In genomic region chr15:36872566-36872965, GRCm38 (mm10) we compare ENCODE assay signal across 13 mouse cellular contexts.
DNase-seq lines count a peak whose midpoint lies in the region; ATAC-seq and TF ChIP-seq lines count a peak whose summit lies in the region.
"Had no signal": no experiment of that assay in that cellular context is flagged by ENCODE, and none has a peak within 500 bp of the region (broad histone marks: within the 10 kb centered on the region; RNA-seq: fewer than 3 reads in every experiment).

No protein-coding gene starts in this region.

- no peak for TF ChIP-seq EP300 in heart, adult 2 months (IDR thresholded peaks at IDR 0.05; ENCODE audit: insufficient read depth, low read depth, low read length)

- ATAC-seq in heart, embryonic 16.5 days (replicated peaks; ENCODE audit: extremely low read depth, insufficient read depth, low FRiP score): no peak
- no peak for ATAC-seq in midbrain, embryonic 14.5 days (ENCODE audit: low FRiP score, low TSS enrichment)

- intact Hi-C loops in heart, adult 2 months (cut with DNase I): loop anchor here (5.0 kb wide), 1 partner anchor 65 kb away; no protein-coding TSS in a partner anchor
- intact Hi-C loops in heart, postnatal 14 days (cut with DNase I): no loop called here

- H3K9ac ChIP-seq in heart, adult 2 months (ENCODE audit: low read depth, low read length): no peak overlapping the region
- no peak overlapping the region; the same call in 1 of the 2 replicates for H3K9ac ChIP-seq in heart, embryonic 16.5 days (ENCODE audit: low read length)
- H3K9ac ChIP-seq in midbrain, embryonic 14.5 days (replicated peaks; ENCODE audit: low read length): no peak overlapping the region
- H3K9ac ChIP-seq: hindbrain, embryonic 14.5 days; midbrain, embryonic 15.5 days had no signal

- peak overlapping the region; percentile 64 for H3K27ac ChIP-seq in heart, adult 2 months
- H3K27ac ChIP-seq in heart, embryonic 16.5 days (ENCODE audit: low read length): peak overlapping the region; percentile 90
- peak overlapping the region; percentile 76 for H3K27ac ChIP-seq in midbrain, embryonic 10.5 days (replicated peaks)
- no peak overlapping the region for H3K27ac ChIP-seq in midbrain, embryonic 14.5 days (replicated peaks; ENCODE audit: low read depth, low read length)

- no peaks in the 10 kb centered on the region; the same call in 1 of the 2 replicates for H3K36me3 ChIP-seq in heart, adult 2 months (ENCODE audit: control insufficient read depth, insufficient read depth, low read length)
- no peaks in the 10 kb centered on the region for H3K36me3 ChIP-seq in heart, embryonic 16.5 days (ENCODE audit: control insufficient read depth, insufficient read depth)
- H3K36me3 ChIP-seq in midbrain, embryonic 10.5 days: no peaks in the 10 kb centered on the region
- no peaks in the 10 kb centered on the region for H3K36me3 ChIP-seq in midbrain, embryonic 14.5 days (ENCODE audit: control insufficient read depth, insufficient read depth, low read length)
- H3K36me3 ChIP-seq: midbrain, embryonic 15.5 days had no signal

- H3K4me2 ChIP-seq in heart, embryonic 16.5 days (ENCODE audit: low read depth, low read length): no peak overlapping the region
- H3K4me2 ChIP-seq in midbrain, embryonic 14.5 days (ENCODE audit: low read length): no peak overlapping the region

- TF ChIP-seq POLR2A in heart, adult 2 months (IDR thresholded peaks at IDR 0.05; ENCODE audit: insufficient read depth, low read depth, low read length): no peak

- no peak overlapping the region for H3K4me3 ChIP-seq in heart, adult 2 months
- H3K4me3 ChIP-seq in heart, embryonic 16.5 days (ENCODE audit: low read length): no peak overlapping the region
- H3K4me3 ChIP-seq in midbrain, embryonic 10.5 days: no peak overlapping the region
- H3K4me3 ChIP-seq in midbrain, embryonic 14.5 days (replicated peaks; ENCODE audit: low read depth, low read length): no peak overlapping the region
- H3K4me3 ChIP-seq: midbrain, embryonic 15.5 days had no signal

- 78% methylated on average over 2 of the region's 2 CpGs for WGBS in heart, adult 2 months
- WGBS in heart, embryonic 16.5 days: 62% methylated on average over 2 of the region's 2 CpGs
- 94% methylated on average over 2 of the region's 2 CpGs for WGBS in midbrain, embryonic 10.5 days
- WGBS in midbrain, embryonic 14.5 days: 88% methylated on average over 2 of the region's 2 CpGs

- no peak for TF ChIP-seq CTCF in heart, adult 2 months (IDR thresholded peaks at IDR 0.05)

- no peaks in the 10 kb centered on the region for H3K27me3 ChIP-seq in heart, adult 2 months (ENCODE audit: control insufficient read depth, insufficient read depth, low read length)
- H3K27me3 ChIP-seq in heart, embryonic 16.5 days (ENCODE audit: control insufficient read depth, insufficient read depth, low read length): no peaks in the 10 kb centered on the region
- H3K27me3 ChIP-seq in midbrain, embryonic 10.5 days (ENCODE audit: low read depth, poor library complexity, severe bottlenecking): no peaks in the 10 kb centered on the region
- no peaks in the 10 kb centered on the region for H3K27me3 ChIP-seq in midbrain, embryonic 14.5 days (ENCODE audit: control insufficient read depth, insufficient read depth, low read length)
- H3K27me3 ChIP-seq: midbrain, embryonic 15.5 days; Patski had no signal

- no peaks in the 10 kb centered on the region for H3K79me2 ChIP-seq in heart, adult 2 months (replicated peaks; ENCODE audit: control insufficient read depth, insufficient read depth, low read length)

- no peaks in the 10 kb centered on the region for H3K9me3 ChIP-seq in heart, embryonic 16.5 days (replicated peaks; ENCODE audit: control insufficient read depth, low read length)
- no peaks in the 10 kb centered on the region for H3K9me3 ChIP-seq in midbrain, embryonic 10.5 days (replicated peaks)
- H3K9me3 ChIP-seq in midbrain, embryonic 14.5 days (ENCODE audit: control insufficient read depth, low read length): no peaks in the 10 kb centered on the region
- H3K9me3 ChIP-seq: midbrain, embryonic 15.5 days had no signal

- DNase-seq in heart, adult 2 months: no peak
- no peak for DNase-seq in heart, adult 8-10 months (ENCODE audit: low spot score)
- DNase-seq in heart, postnatal 14 days: no peak
- DNase-seq in midbrain, embryonic 10.5 days (ENCODE audit: low spot score): no peak
- DNase-seq in midbrain, embryonic 14.5 days: no peak
- DNase-seq in c-Kit-positive CD71-positive TER-119-positive erythroid progenitor cells, embryonic 14.5 days (ENCODE audit: low spot score): no peak
- DNase-seq: layer of hippocampus, adult 9-11 months; right cerebral cortex, postnatal 4 days; thymus, postnatal 14 days had no signal

- H3K4me1 ChIP-seq in heart, adult 2 months (ENCODE audit: control insufficient read depth, insufficient read depth, low read length): peaks cover 4% of the 10 kb centered on the region
- peaks cover 40% of the 10 kb centered on the region for H3K4me1 ChIP-seq in heart, embryonic 16.5 days (ENCODE audit: control insufficient read depth, insufficient read depth, low read length)
- H3K4me1 ChIP-seq in midbrain, embryonic 10.5 days: peaks cover 48% of the 10 kb centered on the region
- H3K4me1 ChIP-seq in midbrain, embryonic 14.5 days (ENCODE audit: control insufficient read depth, insufficient read depth, low read length): peaks cover 21% of the 10 kb centered on the region
